Mouse (Mus musculus): ENCODE results near the gene Rgl2. TPM values are rescaled to one million over a fixed set of nuclear protein-coding genes. Genes with fewer than 3 reads are reported as not detected.

Gene Rgl2
- polyA plus RNA-seq, 1 experiment from 2014 or later, result 28.2 TPM

GRCm38 (mm10) chr17:33928251-33928947 lies 944 bp upstream of the Rgl2 start:
- H3K4me2 ChIP-seq (replicated peaks; ENCODE audit: low read depth, low read length), result peak overlapping the region; percentile 100
- H3K4me3 ChIP-seq (ENCODE audit: low read length), result peak overlapping the region; percentile 84
- no peaks in the 10 kb centered on the region for H3K9me3 ChIP-seq (ENCODE audit: control insufficient read depth, low read length)
- peak overlapping the region; percentile 84; the same call in 1 of the 2 replicates for H3K9ac ChIP-seq (ENCODE audit: low read depth, low read length)
- no peak for ATAC-seq (ENCODE audit: low FRiP score, low TSS enrichment)
- H3K27me3 ChIP-seq (ENCODE audit: control insufficient read depth, insufficient read depth, low read length), result no peaks in the 10 kb centered on the region
- peaks cover 12% of the 10 kb centered on the region; the same call in 1 of the 2 replicates for H3K4me1 ChIP-seq (ENCODE audit: control insufficient read depth, insufficient read depth, low read length)
- WGBS, result 62% methylated on average over 21 of the region's 21 CpGs
- H3K36me3 ChIP-seq (ENCODE audit: control insufficient read depth, insufficient read depth, low read length), result peaks cover 8% of the 10 kb centered on the region; the same call in 1 of the 2 replicates
- no peak overlapping the region for H3K27ac ChIP-seq (ENCODE audit: low read depth, low read length)

GRCm38 (mm10) chr17:33930280-33931158 lies 1.2 kb downstream of the Rgl2 start:
- peaks cover 16% of the 10 kb centered on the region; the same call in 1 of the 2 replicates for H3K36me3 ChIP-seq (ENCODE audit: control insufficient read depth, insufficient read depth, low read length)
- WGBS, result under 1% methylated on average over 39 of the region's 45 CpGs
- peak overlapping the region; percentile 84 for H3K4me3 ChIP-seq (ENCODE audit: low read length)
- H3K27me3 ChIP-seq (ENCODE audit: control insufficient read depth, insufficient read depth, low read length), result no peaks in the 10 kb centered on the region
- peak overlapping the region; percentile 84 for H3K9ac ChIP-seq (ENCODE audit: low read depth, low read length)
- H3K27ac ChIP-seq (ENCODE audit: low read depth, low read length), result peak overlapping the region; percentile 93; the same call in 1 of the 2 replicates
- ATAC-seq (ENCODE audit: low FRiP score, low TSS enrichment), result 0 out of 2 replicates have a peak, but pooled peaks have one; percentile 8
- peaks cover 12% of the 10 kb centered on the region; the same call in 1 of the 2 replicates for H3K4me1 ChIP-seq (ENCODE audit: control insufficient read depth, insufficient read depth, low read length)
- H3K9me3 ChIP-seq (ENCODE audit: control insufficient read depth, low read length), result no peaks in the 10 kb centered on the region
- H3K4me2 ChIP-seq (replicated peaks; ENCODE audit: low read depth, low read length), result peak overlapping the region; percentile 100

- H3K9ac ChIP-seq (ENCODE audit: low read depth, low read length), result peak overlapping the region; percentile 84
- peak overlapping the region; percentile 100 for H3K4me2 ChIP-seq (replicated peaks; ENCODE audit: low read depth, low read length)
- no peaks in the 10 kb centered on the region for H3K27me3 ChIP-seq (ENCODE audit: control insufficient read depth, insufficient read depth, low read length)
- H3K4me3 ChIP-seq (ENCODE audit: low read length), result peak overlapping the region; percentile 84
- H3K4me1 ChIP-seq (ENCODE audit: control insufficient read depth, insufficient read depth, low read length), result peaks cover 12% of the 10 kb centered on the region; the same call in 1 of the 2 replicates
- H3K36me3 ChIP-seq (ENCODE audit: control insufficient read depth, insufficient read depth, low read length), result peaks cover 18% of the 10 kb centered on the region; the same call in 1 of the 2 replicates
- 42% methylated on average over 18 of the region's 18 CpGs for WGBS
- ATAC-seq (ENCODE audit: low FRiP score, low TSS enrichment), result 0 out of 2 replicates have a peak, but pooled peaks have one; percentile 1
- H3K9me3 ChIP-seq (ENCODE audit: control insufficient read depth, low read length), result no peaks in the 10 kb centered on the region
- H3K27ac ChIP-seq (ENCODE audit: low read depth, low read length), result no peak overlapping the region
Measured at GRCm38 (mm10) chr17:33931159-33931866, 2.0 kb downstream of the Rgl2 start.

GRCm38 (mm10) chr17:33931947-33932346 lies 2.6 kb downstream of the Rgl2 start:
- Histone ChIP-seq H3K4me1 (ENCODE audit: control insufficient read depth, insufficient read depth, low read length) (peaks cover 12% of the 10 kb centered on the region; the same call in 1 of the 2 replicates), H3K27me3 (ENCODE audit: control insufficient read depth, insufficient read depth, low read length) (no peaks in the 10 kb centered on the region), H3K36me3 (ENCODE audit: control insufficient read depth, insufficient read depth, low read length) (peaks cover 21% of the 10 kb centered on the region; the same call in 1 of the 2 replicates), H3K9me3 (ENCODE audit: control insufficient read depth, low read length) (no peaks in the 10 kb centered on the region), H3K4me2 (replicated peaks; ENCODE audit: low read depth, low read length) (no peak overlapping the region), H3K4me3 (ENCODE audit: low read length) (no peak overlapping the region), H3K9ac (ENCODE audit: low read depth, low read length) (no peak overlapping the region), H3K27ac (ENCODE audit: low read depth, low read length) (no peak overlapping the region)
- ATAC-seq (ENCODE audit: low FRiP score, low TSS enrichment), result no peak
- 91% methylated on average over 11 of the region's 11 CpGs for WGBS

GRCm38 (mm10) chr17:33932448-33932847 lies 3.1 kb downstream of the Rgl2 start:
- WGBS, result 89% methylated on average over 14 of the region's 14 CpGs
- Histone ChIP-seq H3K4me3 (ENCODE audit: low read length) (no peak overlapping the region), H3K27me3 (ENCODE audit: control insufficient read depth, insufficient read depth, low read length) (no peaks in the 10 kb centered on the region), H3K9me3 (ENCODE audit: control insufficient read depth, low read length) (no peaks in the 10 kb centered on the region), H3K27ac (ENCODE audit: low read depth, low read length) (no peak overlapping the region), H3K4me2 (replicated peaks; ENCODE audit: low read depth, low read length) (no peak overlapping the region), H3K9ac (ENCODE audit: low read depth, low read length) (no peak overlapping the region), H3K4me1 (ENCODE audit: control insufficient read depth, insufficient read depth, low read length) (peaks cover 12% of the 10 kb centered on the region; the same call in 1 of the 2 replicates), H3K36me3 (ENCODE audit: control insufficient read depth, insufficient read depth, low read length) (peaks cover 25% of the 10 kb centered on the region)
- ATAC-seq (ENCODE audit: low FRiP score, low TSS enrichment), result no peak

- Histone ChIP-seq H3K27ac (ENCODE audit: low read depth, low read length) (no peak overlapping the region), H3K4me1 (ENCODE audit: control insufficient read depth, insufficient read depth, low read length) (peaks cover 12% of the 10 kb centered on the region; the same call in 1 of the 2 replicates), H3K9ac (ENCODE audit: low read depth, low read length) (no peak overlapping the region), H3K9me3 (ENCODE audit: control insufficient read depth, low read length) (no peaks in the 10 kb centered on the region), H3K4me3 (ENCODE audit: low read length) (no peak overlapping the region), H3K4me2 (replicated peaks; ENCODE audit: low read depth, low read length) (no peak overlapping the region), H3K27me3 (ENCODE audit: control insufficient read depth, insufficient read depth, low read length) (no peaks in the 10 kb centered on the region), H3K36me3 (ENCODE audit: control insufficient read depth, insufficient read depth, low read length) (peaks cover 23% of the 10 kb centered on the region)
- 88% methylated on average over 15 of the region's 15 CpGs for WGBS
- ATAC-seq (ENCODE audit: low FRiP score, low TSS enrichment), result no peak
Measured at GRCm38 (mm10) chr17:33932970-33933369, 3.6 kb downstream of the Rgl2 start.

DNA sequence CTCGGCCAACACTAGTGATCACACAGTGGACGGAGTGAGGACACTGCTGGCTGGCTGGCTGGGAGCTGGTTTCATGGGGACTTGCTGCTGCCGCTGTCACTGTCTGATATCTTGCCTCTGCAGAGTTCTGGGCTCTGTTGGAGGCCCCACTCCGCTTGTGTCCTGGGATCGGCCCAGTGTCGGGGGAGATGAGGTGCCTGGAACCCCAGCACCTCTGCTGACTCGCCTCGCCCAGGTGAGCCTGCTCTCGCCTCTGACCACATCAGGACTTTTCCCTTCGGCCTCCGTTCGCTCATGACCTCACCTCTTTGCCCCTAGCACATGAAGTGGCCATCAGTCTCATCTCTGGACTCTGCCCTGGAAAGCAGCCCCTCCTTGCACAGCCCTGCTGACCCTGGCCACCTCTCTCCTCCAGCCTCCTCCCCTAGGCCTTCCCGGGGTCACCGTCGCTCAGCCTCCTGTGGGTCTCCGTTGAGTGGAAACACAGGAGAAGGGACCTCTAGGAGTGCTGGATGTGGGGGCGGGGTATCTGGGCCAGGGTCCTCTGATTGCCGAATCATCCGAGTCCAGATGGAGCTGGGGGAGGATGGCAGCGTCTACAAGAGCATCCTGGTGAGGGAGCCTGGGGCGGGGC lies 6.2 kb downstream of the Rgl2 start:
- H3K36me3 ChIP-seq (ENCODE audit: control insufficient read depth, insufficient read depth, low read length), result peaks cover 23% of the 10 kb centered on the region
- peaks cover 13% of the 10 kb centered on the region; the same call in 1 of the 2 replicates for H3K4me1 ChIP-seq (ENCODE audit: control insufficient read depth, insufficient read depth, low read length)
- no peak overlapping the region for H3K9ac ChIP-seq (ENCODE audit: low read depth, low read length)
- no peak overlapping the region for H3K4me2 ChIP-seq (replicated peaks; ENCODE audit: low read depth, low read length)
- no peak for ATAC-seq (ENCODE audit: low FRiP score, low TSS enrichment)
- H3K27ac ChIP-seq (ENCODE audit: low read depth, low read length), result no peak overlapping the region
- H3K4me3 ChIP-seq (ENCODE audit: low read length), result no peak overlapping the region
- no peaks in the 10 kb centered on the region for H3K27me3 ChIP-seq (ENCODE audit: control insufficient read depth, insufficient read depth, low read length)
- WGBS, result 86% methylated on average over 21 of the region's 21 CpGs
- H3K9me3 ChIP-seq (ENCODE audit: control insufficient read depth, low read length), result no peaks in the 10 kb centered on the region

DNA sequence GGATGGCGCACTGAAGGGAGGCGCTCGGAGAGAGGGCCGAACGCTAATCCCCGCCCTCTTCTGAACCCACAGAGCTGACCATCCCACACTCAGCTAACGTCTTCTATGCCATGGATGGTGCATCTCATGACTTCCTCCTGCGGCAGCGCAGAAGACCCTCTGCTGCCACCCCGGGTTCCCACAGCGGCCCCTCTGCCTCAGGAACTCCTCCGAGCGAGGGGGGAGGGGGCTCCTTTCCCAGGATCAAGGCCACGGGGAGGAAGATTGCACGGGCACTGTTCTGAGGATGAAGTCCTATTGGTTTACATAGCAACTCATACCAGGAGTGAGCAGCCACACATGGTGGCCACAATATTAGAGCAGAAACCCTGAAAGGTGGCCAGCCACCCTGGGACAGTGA lies 7.7 kb downstream of the Rgl2 start:
- 90% methylated on average over 15 of the region's 15 CpGs for WGBS
- Histone ChIP-seq H3K27me3 (ENCODE audit: control insufficient read depth, insufficient read depth, low read length) (no peaks in the 10 kb centered on the region), H3K36me3 (ENCODE audit: control insufficient read depth, insufficient read depth, low read length) (peaks cover 23% of the 10 kb centered on the region), H3K4me1 (ENCODE audit: control insufficient read depth, insufficient read depth, low read length) (peaks cover 15% of the 10 kb centered on the region), H3K9ac (ENCODE audit: low read depth, low read length) (no peak overlapping the region), H3K4me3 (ENCODE audit: low read length) (no peak overlapping the region), H3K27ac (ENCODE audit: low read depth, low read length) (no peak overlapping the region), H3K4me2 (replicated peaks; ENCODE audit: low read depth, low read length) (no peak overlapping the region), H3K9me3 (ENCODE audit: control insufficient read depth, low read length) (no peaks in the 10 kb centered on the region)
- ATAC-seq (ENCODE audit: low FRiP score, low TSS enrichment), result no peak
